Mouse (Mus musculus) ES-E14 (cell line): ENCODE results near the gene Gcc2.

ENCODE experiments used
- CHD2 ChIP-seq: IDR thresholded peaks from 2 replicates; pipeline ENCODE4 v1.6.1; 2014; ENCODE audit warnings: mild to moderate bottlenecking, low read depth, low read length, inconsistent platforms
- HCFC1 ChIP-seq: IDR thresholded peaks from 2 replicates; pipeline ENCODE4 v1.6.1; 2012; ENCODE audit warnings: low read length, inconsistent platforms, borderline replicate concordance; ENCODE audit not compliant: insufficient read depth
- MAFK ChIP-seq: IDR thresholded peaks from 2 replicates; pipeline ENCODE4 v1.6.1; 2014; ENCODE audit warnings: mild to moderate bottlenecking, low read depth, low read length, inconsistent platforms; ENCODE audit not compliant: insufficient read depth
- ZC3H11A ChIP-seq: IDR thresholded peaks from 2 replicates; pipeline ENCODE4 v1.6.1; 2012; ENCODE audit warnings: low read depth, mild to moderate bottlenecking, inconsistent platforms, low read length, borderline replicate concordance
- ZNF384 ChIP-seq: IDR thresholded peaks from 2 replicates; pipeline ENCODE4 v1.6.1; 2012; ENCODE audit warnings: low read depth, low read length, inconsistent platforms

- TF ChIP-seq HCFC1 (no peak), ZNF384 (no peak), ZC3H11A (no peak), MAFK (no peak), CHD2 (no peak)
Measured at GRCm38 (mm10) chr10:58209710-58210467, 45.4 kb upstream of the Gcc2 start.
